Mouse (Mus musculus): ENCODE results near the gene Tspan18.

DNA sequence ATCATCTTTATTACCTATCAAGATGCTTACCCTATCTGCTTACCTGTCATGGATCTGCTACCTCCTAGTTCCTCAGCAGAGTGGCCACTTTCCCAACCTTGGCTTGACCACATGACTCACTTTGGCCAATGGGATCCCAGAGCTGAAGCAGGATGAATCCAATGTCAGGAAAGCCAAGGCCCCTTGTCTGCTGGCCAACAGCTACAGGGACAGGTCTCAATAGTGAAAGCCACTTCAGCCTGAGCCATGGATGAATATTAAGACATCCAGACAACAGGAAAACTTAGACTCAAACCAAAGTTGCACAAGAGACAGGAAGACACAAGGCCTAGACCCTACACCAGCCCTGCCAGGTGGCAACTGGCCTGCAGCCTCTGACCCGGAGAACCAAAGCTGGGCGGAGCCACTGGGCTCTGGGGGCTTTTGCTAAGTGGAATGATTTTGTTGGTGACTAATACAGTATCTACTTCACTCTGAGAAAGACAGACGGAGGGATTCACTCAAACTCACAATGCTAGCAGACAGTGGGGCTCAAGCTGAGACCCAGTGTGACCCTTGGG is 65.5 kb downstream of the Tspan18 start:
- no peak for TF ChIP-seq POLR2A (IDR thresholded peaks at IDR 0.05; ENCODE audit: insufficient read depth, low read length)
- TF ChIP-seq CTCF (IDR thresholded peaks at IDR 0.05; ENCODE audit: low read depth, low read length) = no peak
- TF ChIP-seq EP300 (IDR thresholded peaks at IDR 0.05; ENCODE audit: insufficient read depth, low read depth, low read length) = no peak
